Mouse (Mus musculus) midbrain, embryonic 15.5 days (tissue): ENCODE measurements around the gene Adarb2. TPM values are rescaled to one million over a fixed set of nuclear protein-coding genes. Genes with fewer than 3 reads are reported as not detected.

ENCODE experiments used
- ATAC-seq: fragments of 200-750 bp; cut with Nextera tagmentation; replicated peaks from 2 replicates; pipeline ENCODE4 v1.8.0; 2017; ENCODE audit warnings: moderate TSS enrichment
- H3K27ac ChIP-seq: fragments of 300-500 bp; sonication (generic); 2 replicates; pipeline ENCODE4 v1.5.1; 2015; ENCODE audit warnings: mild to moderate bottlenecking, inconsistent platforms
- H3K27me3 ChIP-seq: fragments of 300-500 bp; sonication (generic); replicated peaks from 2 replicates; pipeline ENCODE4 v1.6.1; 2015; ENCODE audit warnings: inconsistent platforms
- H3K36me3 ChIP-seq: fragments of 300-500 bp; sonication (generic); replicated peaks from 2 replicates; pipeline ENCODE4 v1.6.1; 2015; ENCODE audit warnings: inconsistent platforms
- H3K4me1 ChIP-seq: fragments of 300-500 bp; sonication (generic); 2 replicates; pipeline ENCODE4 v1.6.1; 2015; ENCODE audit warnings: inconsistent platforms
- H3K4me2 ChIP-seq: fragments of 300-500 bp; sonication (generic); 2 replicates; pipeline ENCODE4 v1.6.1; 2015; ENCODE audit warnings: inconsistent platforms, mild to moderate bottlenecking, moderate library complexity
- H3K4me3 ChIP-seq: fragments of 300-500 bp; sonication (generic); 2 replicates; pipeline ENCODE4 v1.5.1; 2015; ENCODE audit warnings: mild to moderate bottlenecking, inconsistent platforms
- H3K9ac ChIP-seq: fragments of 300-500 bp; sonication (generic); 2 replicates; pipeline ENCODE4 v1.6.1; 2015; ENCODE audit warnings: mild to moderate bottlenecking, inconsistent platforms
- H3K9me3 ChIP-seq: fragments of 300-500 bp; sonication (generic); 2 replicates; pipeline ENCODE4 v1.6.1; 2016; ENCODE audit warnings: inconsistent platforms
- WGBS: fragments of 180-500 bp; shearing (Covaris S2); methylation state at CpG from one replicate; pipeline ENCODE4 v1.1.7; 2015; ENCODE audit warnings: mixed read lengths; 5-methylcytosine and 5-hydroxymethylcytosine counted together
- polyA plus RNA-seq: library from polyadenylated mRNA; unstranded; fragments of >200 nt; fragmentation: Nextera tagmentation; extraction: Ambion mirVana; gene quantifications from 2 replicates; pipeline ENCODE4 v1.2.1, GENCODE M21; 2015

The Adarb2 gene
- polyA plus RNA-seq, 1 experiment from 2014 or later, result 39.3 TPM

GRCm38 (mm10) chr13:8691448-8691847 lies 488.8 kb downstream of the Adarb2 start:
- ATAC-seq, result peak; percentile 50; the same call in 1 of the 2 replicates
- H3K4me2 ChIP-seq, result no peak overlapping the region
- WGBS, result 31% methylated on average over 6 of the region's 6 CpGs
- H3K4me1 ChIP-seq, result peaks cover 10% of the 10 kb centered on the region
- no peaks in the 10 kb centered on the region for H3K27me3 ChIP-seq
- no peaks in the 10 kb centered on the region for H3K9me3 ChIP-seq
- no peak overlapping the region for H3K4me3 ChIP-seq
- H3K27ac ChIP-seq, result 0 out of 2 replicates have a peak overlapping the region, but pooled peaks have one; percentile 2
- no peaks in the 10 kb centered on the region for H3K36me3 ChIP-seq
- no peak overlapping the region for H3K9ac ChIP-seq

- Histone ChIP-seq H3K9me3 (no peaks in the 10 kb centered on the region), H3K36me3 (no peaks in the 10 kb centered on the region), H3K4me3 (no peak overlapping the region), H3K27me3 (no peaks in the 10 kb centered on the region), H3K27ac (no peak overlapping the region), H3K4me2 (no peak overlapping the region), H3K9ac (no peak overlapping the region), H3K4me1 (peaks cover 10% of the 10 kb centered on the region)
- WGBS, result 59% methylated on average over 9 of the region's 9 CpGs
- ATAC-seq, result peak; percentile 59; the same call in 1 of the 2 replicates
Measured at GRCm38 (mm10) chr13:8692787-8693186, 490.1 kb downstream of the Adarb2 start.

GRCm38 (mm10) chr13:8698451-8698850 lies 495.8 kb downstream of the Adarb2 start:
- Histone ChIP-seq H3K27ac (no peak overlapping the region), H3K36me3 (no peaks in the 10 kb centered on the region), H3K4me3 (no peak overlapping the region), H3K27me3 (no peaks in the 10 kb centered on the region), H3K9ac (no peak overlapping the region), H3K4me2 (no peak overlapping the region), H3K9me3 (no peaks in the 10 kb centered on the region), H3K4me1 (no peaks in the 10 kb centered on the region)
- 87% methylated on average over 5 of the region's 5 CpGs for WGBS
- no peak for ATAC-seq

GRCm38 (mm10) chr13:8699831-8700230 lies 497.2 kb downstream of the Adarb2 start:
- WGBS, result 67% methylated on average over 3 of the region's 3 CpGs
- Histone ChIP-seq H3K4me3 (no peak overlapping the region), H3K27ac (no peak overlapping the region), H3K9me3 (no peaks in the 10 kb centered on the region), H3K4me1 (no peaks in the 10 kb centered on the region), H3K9ac (no peak overlapping the region), H3K36me3 (no peaks in the 10 kb centered on the region), H3K4me2 (no peak overlapping the region), H3K27me3 (no peaks in the 10 kb centered on the region)
- ATAC-seq, result no peak

GRCm38 (mm10) chr13:8700981-8701380 lies 498.3 kb downstream of the Adarb2 start:
- Histone ChIP-seq H3K27ac (no peak overlapping the region), H3K9ac (no peak overlapping the region), H3K4me3 (no peak overlapping the region), H3K4me1 (no peaks in the 10 kb centered on the region), H3K4me2 (no peak overlapping the region), H3K9me3 (no peaks in the 10 kb centered on the region), H3K27me3 (no peaks in the 10 kb centered on the region), H3K36me3 (no peaks in the 10 kb centered on the region)
- whole genome bisulfite sequencing, result 60% methylated on average over 4 of the region's 4 CpGs
- ATAC-seq, result no peak

- Histone ChIP-seq H3K9me3 (no peaks in the 10 kb centered on the region), H3K27ac (no peak overlapping the region), H3K36me3 (no peaks in the 10 kb centered on the region), H3K27me3 (no peaks in the 10 kb centered on the region), H3K4me1 (no peaks in the 10 kb centered on the region), H3K4me2 (no peak overlapping the region), H3K9ac (no peak overlapping the region), H3K4me3 (no peak overlapping the region)
- peak; percentile 52; the same call in 1 of the 2 replicates for ATAC-seq
- WGBS, result 35% methylated on average over 4 of the region's 4 CpGs
Measured at GRCm38 (mm10) chr13:8705296-8705695, 502.6 kb downstream of the Adarb2 start.

GRCm38 (mm10) chr13:8713377-8713776 lies 510.7 kb downstream of the Adarb2 start:
- Histone ChIP-seq H3K27me3 (no peaks in the 10 kb centered on the region), H3K9me3 (no peaks in the 10 kb centered on the region), H3K4me3 (no peak overlapping the region), H3K36me3 (no peaks in the 10 kb centered on the region), H3K9ac (no peak overlapping the region), H3K27ac (no peak overlapping the region), H3K4me1 (no peaks in the 10 kb centered on the region; the same call in 1 of the 2 replicates), H3K4me2 (no peak overlapping the region)
- no peak for ATAC-seq
- 89% methylated on average over 6 of the region's 6 CpGs for WGBS

- Histone ChIP-seq H3K27ac (no peak overlapping the region), H3K9me3 (no peaks in the 10 kb centered on the region), H3K9ac (no peak overlapping the region), H3K27me3 (no peaks in the 10 kb centered on the region), H3K4me1 (no peaks in the 10 kb centered on the region), H3K4me2 (no peak overlapping the region), H3K4me3 (no peak overlapping the region), H3K36me3 (no peaks in the 10 kb centered on the region)
- peak; percentile 75; the same call in 1 of the 2 replicates for ATAC-seq
- 62% methylated on average over 10 of the region's 10 CpGs for WGBS
Measured at GRCm38 (mm10) chr13:8729972-8730645, 527.4 kb downstream of the Adarb2 start.

- no peak overlapping the region for H3K4me2 ChIP-seq
- WGBS, result 59% methylated on average over 5 of the region's 5 CpGs
- H3K4me1 ChIP-seq, result no peaks in the 10 kb centered on the region
- H3K27me3 ChIP-seq, result no peaks in the 10 kb centered on the region
- ATAC-seq, result no peak
- H3K9ac ChIP-seq, result no peak overlapping the region
- no peaks in the 10 kb centered on the region for H3K36me3 ChIP-seq
- H3K9me3 ChIP-seq, result no peaks in the 10 kb centered on the region
- H3K4me3 ChIP-seq, result no peak overlapping the region
- no peak overlapping the region for H3K27ac ChIP-seq
Measured at GRCm38 (mm10) chr13:8737139-8737865, 534.6 kb downstream of the Adarb2 start.

GRCm38 (mm10) chr13:8742792-8743191 lies 540.1 kb downstream of the Adarb2 start:
- Histone ChIP-seq H3K36me3 (no peaks in the 10 kb centered on the region), H3K4me1 (no peaks in the 10 kb centered on the region), H3K27me3 (no peaks in the 10 kb centered on the region), H3K4me2 (no peak overlapping the region), H3K4me3 (no peak overlapping the region), H3K27ac (no peak overlapping the region), H3K9me3 (no peaks in the 10 kb centered on the region), H3K9ac (no peak overlapping the region)
- 92% methylated on average over 5 of the region's 5 CpGs for WGBS
- ATAC-seq, result no peak

GRCm38 (mm10) chr13:8744565-8744964 lies 541.9 kb downstream of the Adarb2 start:
- no peak for ATAC-seq
- no peaks in the 10 kb centered on the region for H3K4me1 ChIP-seq
- no peak overlapping the region for H3K4me3 ChIP-seq
- no peak overlapping the region for H3K4me2 ChIP-seq
- no peaks in the 10 kb centered on the region for H3K9me3 ChIP-seq
- no peaks in the 10 kb centered on the region for H3K27me3 ChIP-seq
- no peak overlapping the region for H3K27ac ChIP-seq
- 60% methylated on average over 3 of the region's 3 CpGs for WGBS
- no peaks in the 10 kb centered on the region for H3K36me3 ChIP-seq
- no peak overlapping the region for H3K9ac ChIP-seq

- H3K27ac ChIP-seq, result no peak overlapping the region
- no peaks in the 10 kb centered on the region for H3K36me3 ChIP-seq
- H3K4me2 ChIP-seq, result no peak overlapping the region
- H3K9me3 ChIP-seq, result no peaks in the 10 kb centered on the region
- no peak for ATAC-seq
- no peaks in the 10 kb centered on the region for H3K4me1 ChIP-seq
- H3K9ac ChIP-seq, result no peak overlapping the region
- H3K27me3 ChIP-seq, result no peaks in the 10 kb centered on the region
- H3K4me3 ChIP-seq, result no peak overlapping the region
- 81% methylated on average over 4 of the region's 4 CpGs for WGBS
Measured at GRCm38 (mm10) chr13:8745596-8745995, 542.9 kb downstream of the Adarb2 start.

- WGBS, result 86% methylated on average over 6 of the region's 6 CpGs
- no peak overlapping the region for H3K9ac ChIP-seq
- H3K27ac ChIP-seq, result no peak overlapping the region
- no peak for ATAC-seq
- H3K27me3 ChIP-seq, result no peaks in the 10 kb centered on the region
- H3K4me3 ChIP-seq, result no peak overlapping the region
- H3K4me2 ChIP-seq, result no peak overlapping the region
- no peaks in the 10 kb centered on the region for H3K4me1 ChIP-seq
- H3K9me3 ChIP-seq, result no peaks in the 10 kb centered on the region
- H3K36me3 ChIP-seq, result no peaks in the 10 kb centered on the region
Measured at GRCm38 (mm10) chr13:8749451-8749850, 546.8 kb downstream of the Adarb2 start.
